Mouse (Mus musculus) G1E (cell line): ENCODE measurements at regions not wholly inside any gene's neighbourhood (a gene's known extent, or its start where the extent isn't known, plus 50 kb on each side); places are given as distances from the start of the nearest gene placed in this dataset.

Source experiments
- CTCF ChIP-seq: IDR thresholded peaks from 2 replicates; pipeline ENCODE4 v1.5.1; 2012; ENCODE audit warnings: low read depth, low read length, inconsistent platforms, mixed read lengths
- GATA2 ChIP-seq: IDR thresholded peaks from 2 replicates; pipeline ENCODE4 v1.6.1; 2012; ENCODE audit warnings: low read depth, low read length, inconsistent platforms, borderline replicate concordance
- POLR2AphosphoS5 ChIP-seq: IDR thresholded peaks from 2 replicates; pipeline ENCODE4 v1.6.1; 2012; ENCODE audit warnings: low read depth, low read length, inconsistent platforms; ENCODE audit not compliant: insufficient replicate concordance
- TAL1 ChIP-seq: conservative IDR thresholded peaks from 2 replicates; pipeline ENCODE4 v1.6.1; 2012; ENCODE audit warnings: low read depth, low read length, inconsistent platforms, mixed read lengths

DNA sequence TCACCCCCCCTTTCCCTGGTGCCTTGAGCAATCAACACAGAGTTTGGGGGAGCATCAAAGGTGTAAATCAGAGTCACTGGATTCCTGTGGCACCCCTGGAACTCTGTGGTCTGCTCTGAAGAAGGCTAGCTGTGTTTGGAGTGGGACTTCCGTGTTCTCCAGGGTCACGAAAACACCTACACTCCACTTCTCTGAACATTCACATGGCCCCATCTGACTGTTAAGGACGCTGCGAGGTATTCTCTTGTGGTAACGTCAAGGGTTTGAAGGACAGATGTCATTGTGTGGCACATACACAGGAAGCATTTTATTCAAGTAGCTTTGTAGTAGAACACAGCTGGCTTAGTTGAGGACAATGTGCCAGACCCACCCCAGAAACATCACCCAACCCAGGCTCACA, 137.1 kb downstream of the Gadd45g start:
- TF ChIP-seq CTCF (no peak), GATA2 (no peak), TAL1 (no peak), POLR2AphosphoS5 (no peak)
